Mouse (Mus musculus) splenic B cell, adult 2 months (primary cell): Measurements from ENCODE around the gene Rnf146.
A peak's percentile ranks its signal among the peaks of the same experiment; 100 is the strongest.
"Not testable (repeated sequence)": the region's sequence is repeated elsewhere in the genome, so short reads cannot be mapped to it uniquely, and the experiment has no call there.

Source experiments
- DNase-seq: peaks from one replicate; pipeline ENCODE4 v3.0.0-alpha.2; 2011; ENCODE audit warnings: low read depth, low spot score
- H3K27me3 ChIP-seq: 2 replicates; pipeline ENCODE4 v1.6.1; 2012; ENCODE audit warnings: mild to moderate bottlenecking, low read length, moderate library complexity, mixed read lengths; ENCODE audit not compliant: control insufficient read depth, poor library complexity, insufficient read depth, severe bottlenecking
- H3K36me3 ChIP-seq: 2 replicates; pipeline ENCODE4 v1.6.1; 2012; ENCODE audit warnings: mild to moderate bottlenecking, low read length, moderate library complexity, mixed read lengths; ENCODE audit not compliant: control insufficient read depth, poor library complexity, insufficient read depth, severe bottlenecking

The Rnf146 gene

GRCm38 (mm10) chr10:29362197-29362900 lies at the start of gene Rnf146:
Gene Rnf146, minus strand, starts transcription at chr10:29362442.
- DNase-seq, result no peak
- H3K27me3 ChIP-seq, result no peaks in the 10 kb centered on the region
- no peaks in the 10 kb centered on the region for H3K36me3 ChIP-seq

- DNase-seq, result no peak
- Histone ChIP-seq H3K36me3 (no peaks in the 10 kb centered on the region), H3K27me3 (no peaks in the 10 kb centered on the region)
These were observed 40.5 kb upstream of the Rnf146 start for GRCm38 (mm10) chr10:29402656-29403268.

GRCm38 (mm10) chr10:29394890-29395289 lies 32.6 kb upstream of the Rnf146 start:
- H3K27me3 ChIP-seq, H3K36me3 ChIP-seq: not testable (repeated sequence)
- peak; percentile 1 for DNase-seq

GRCm38 (mm10) chr10:29381558-29381957 lies 19.3 kb upstream of the Rnf146 start:
- H3K27me3 ChIP-seq, result no peaks in the 10 kb centered on the region
- DNase-seq, result no peak
- no peaks in the 10 kb centered on the region; the same call in 1 of the 2 replicates for H3K36me3 ChIP-seq

GRCm38 (mm10) chr10:29374065-29374464 lies 11.8 kb upstream of the Rnf146 start:
- Histone ChIP-seq H3K27me3 (no peaks in the 10 kb centered on the region), H3K36me3 (no peaks in the 10 kb centered on the region)
- DNase-seq, result no peak

GRCm38 (mm10) chr10:29361464-29362196 lies 612 bp downstream of the Rnf146 start:
- H3K36me3 ChIP-seq, result no peaks in the 10 kb centered on the region
- DNase-seq, result peak; percentile 88
- no peaks in the 10 kb centered on the region for H3K27me3 ChIP-seq

GRCm38 (mm10) chr10:29361095-29361463 lies 1.2 kb downstream of the Rnf146 start:
- no peaks in the 10 kb centered on the region for H3K36me3 ChIP-seq
- no peaks in the 10 kb centered on the region for H3K27me3 ChIP-seq
- DNase-seq, result no peak

- no peak for DNase-seq
- Histone ChIP-seq H3K27me3 (no peaks in the 10 kb centered on the region), H3K36me3 (peaks cover 2% of the 10 kb centered on the region; the same call in 1 of the 2 replicates)
These were observed 8.1 kb downstream of the Rnf146 start for GRCm38 (mm10) chr10:29354183-29354582.

- no peak for DNase-seq
- H3K27me3 ChIP-seq, result no peaks in the 10 kb centered on the region
- peaks cover 3% of the 10 kb centered on the region; the same call in 1 of the 2 replicates for H3K36me3 ChIP-seq
These were observed 9.7 kb downstream of the Rnf146 start for GRCm38 (mm10) chr10:29352575-29352974.

- H3K27me3 ChIP-seq, result no peaks in the 10 kb centered on the region
- DNase-seq, result no peak
- peaks cover 12% of the 10 kb centered on the region; the same call in 1 of the 2 replicates for H3K36me3 ChIP-seq
These were observed 10.8 kb downstream of the Rnf146 start for GRCm38 (mm10) chr10:29351420-29351819.

- DNase-seq, result no peak
- H3K27me3 ChIP-seq, result no peaks in the 10 kb centered on the region
- peaks cover 13% of the 10 kb centered on the region; the same call in 1 of the 2 replicates for H3K36me3 ChIP-seq
These were observed 15.6 kb downstream of the Rnf146 start for GRCm38 (mm10) chr10:29346638-29347037.

GRCm38 (mm10) chr10:29344232-29344631 lies 18.0 kb downstream of the Rnf146 start:
- no peaks in the 10 kb centered on the region for H3K27me3 ChIP-seq
- DNase-seq, result no peak
- peaks cover 13% of the 10 kb centered on the region; the same call in 1 of the 2 replicates for H3K36me3 ChIP-seq

GRCm38 (mm10) chr10:29338355-29339056 lies 23.7 kb downstream of the Rnf146 start:
- DNase-seq, result peak; percentile 85
- Histone ChIP-seq H3K36me3 (no peaks in the 10 kb centered on the region), H3K27me3 (no peaks in the 10 kb centered on the region)

GRCm38 (mm10) chr10:29333836-29334235 lies 28.4 kb downstream of the Rnf146 start:
- no peaks in the 10 kb centered on the region for H3K36me3 ChIP-seq

More at GRCm38 (mm10) chr10:29333836-29334235, 28.4 kb downstream of the Rnf146 start:
- no peaks in the 10 kb centered on the region for H3K27me3 ChIP-seq
- DNase-seq, result peak; percentile 10
